Mouse (Mus musculus) C2C12 (cell line): ENCODE measurements around the gene Calm1.

ENCODE experiments used
- CEBPB ChIP-seq: IDR thresholded peaks from one replicate; pipeline ENCODE4 v1.6.1; 2011; ENCODE audit warnings: low read depth, mild to moderate bottlenecking, control low read depth, moderate library complexity
- CTCF ChIP-seq: IDR thresholded peaks from one replicate; pipeline ENCODE4 v1.5.1; 2011; ENCODE audit not compliant: control insufficient read depth, insufficient read depth, insufficient read length
- FOSL1 ChIP-seq: IDR thresholded peaks from one replicate; pipeline ENCODE4 v1.8.0; 2011; ENCODE audit warnings: mild to moderate bottlenecking, low read length; ENCODE audit not compliant: poor library complexity, insufficient read depth, severe bottlenecking
- MAX ChIP-seq: IDR thresholded peaks from one replicate; pipeline ENCODE4 v1.6.1; 2011; ENCODE audit warnings: mild to moderate bottlenecking, control low read depth
- MYOD1 ChIP-seq: IDR thresholded peaks from one replicate; pipeline ENCODE4 v1.6.1; 2011; ENCODE audit warnings: low read depth; ENCODE audit not compliant: control insufficient read depth, insufficient read length
- MYOG ChIP-seq: IDR thresholded peaks from one replicate; pipeline ENCODE4 v1.6.1; 2011; ENCODE audit not compliant: control insufficient read depth, insufficient read length; ENCODE audit errors: extremely low read depth
- USF1 ChIP-seq: IDR thresholded peaks from one replicate; pipeline ENCODE4 v1.6.1; 2011; ENCODE audit warnings: low read depth, mild to moderate bottlenecking, control low read depth, moderate library complexity

DNA sequence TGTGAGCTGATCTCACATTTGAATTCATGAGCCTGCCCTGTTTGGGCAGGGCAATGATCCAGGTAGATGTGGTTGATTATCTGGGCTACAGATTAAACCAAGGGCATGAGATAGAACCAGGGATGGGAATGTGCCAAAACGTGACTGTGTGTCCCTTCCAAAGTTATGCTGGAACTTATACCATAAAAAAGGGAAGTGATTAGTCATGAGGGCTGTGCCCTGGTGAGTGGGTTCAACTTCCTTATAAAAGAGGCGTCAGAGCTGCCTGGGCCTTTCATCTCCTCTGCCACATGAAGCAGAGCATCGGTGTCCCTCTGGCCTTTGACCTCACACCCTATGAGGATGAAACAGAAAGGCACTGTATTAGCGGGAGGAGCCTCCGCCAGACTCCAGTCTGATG lies 15.3 kb upstream of the Calm1 start:
- TF ChIP-seq CTCF, result no peak
- no peak for TF ChIP-seq MYOD1
- no peak for TF ChIP-seq MAX
- no peak for TF ChIP-seq MYOG
- TF ChIP-seq FOSL1, result no peak
- no peak for TF ChIP-seq CEBPB
- no peak for TF ChIP-seq USF1
